ENCODE assay signal across 15 mouse cellular contexts in the genomic region with DNA sequence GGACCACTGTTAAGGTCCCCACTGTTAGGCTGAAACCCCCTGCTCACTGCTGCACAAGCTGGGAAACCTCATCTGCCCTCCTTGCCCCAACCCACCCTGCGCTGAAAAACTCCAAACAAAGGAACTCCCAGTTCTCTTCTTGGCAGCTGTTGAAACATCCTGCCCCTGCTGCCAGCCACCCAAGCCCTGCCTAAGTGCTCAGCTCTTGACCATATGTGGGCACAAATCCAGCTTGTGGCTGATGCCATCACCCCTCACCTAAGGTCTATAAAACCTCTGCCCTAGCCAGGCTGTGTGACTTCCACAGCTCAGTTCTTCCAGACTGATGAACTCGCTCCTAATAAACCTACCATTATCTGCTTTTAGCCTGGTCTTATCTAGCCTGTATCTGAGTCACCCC. TPM values are rescaled to one million over a fixed set of nuclear protein-coding genes. Genes with fewer than 3 reads are reported as not detected.
A peak's percentile ranks its signal among the peaks of the same experiment; 100 is the strongest.
DNase-seq lines count a peak whose midpoint lies in the region; ATAC-seq and TF ChIP-seq lines count a peak whose summit lies in the region.
"Had no signal": no experiment of that assay in that cellular context is flagged by ENCODE, and none has a peak within 500 bp of the region (broad histone marks: within the 10 kb centered on the region; RNA-seq: fewer than 3 reads in every experiment).

No protein-coding gene starts in this region.

- TF ChIP-seq EP300 in lung, postnatal 0 days (IDR thresholded peaks at IDR 0.05) = no peak
- TF ChIP-seq EP300 in liver, postnatal 0 days (IDR thresholded peaks at IDR 0.05; ENCODE audit: low read depth) = no peak

- H3K4me3 ChIP-seq in intestine, embryonic 15.5 days (replicated peaks) = no peak overlapping the region
- H3K4me3 ChIP-seq in intestine, postnatal 0 days (ENCODE audit: low read depth, low read length) = no peak overlapping the region
- no peak overlapping the region for H3K4me3 ChIP-seq in lung, postnatal 0 days (ENCODE audit: low read depth, low read length)
- H3K4me3 ChIP-seq in limb, embryonic 15.5 days = no peak overlapping the region
- no peak overlapping the region for H3K4me3 ChIP-seq in midbrain, embryonic 14.5 days (replicated peaks; ENCODE audit: low read depth, low read length)
- no peak overlapping the region for H3K4me3 ChIP-seq in liver, postnatal 0 days (ENCODE audit: low read depth, low read length)
- H3K4me3 ChIP-seq: forebrain, embryonic 15.5 days; heart, embryonic 10.5 days; hindbrain, embryonic 12.5 days had no signal

- no peak overlapping the region for H3K27ac ChIP-seq in intestine, embryonic 15.5 days
- H3K27ac ChIP-seq in intestine, postnatal 0 days (ENCODE audit: low read depth, low read length) = no peak overlapping the region
- no peak overlapping the region for H3K27ac ChIP-seq in lung, postnatal 0 days (ENCODE audit: low read length)
- H3K27ac ChIP-seq in limb, embryonic 15.5 days = no peak overlapping the region; the same call in 1 of the 2 replicates
- H3K27ac ChIP-seq in midbrain, embryonic 14.5 days (replicated peaks; ENCODE audit: low read depth, low read length) = no peak overlapping the region
- H3K27ac ChIP-seq in liver, postnatal 0 days (ENCODE audit: low read depth) = no peak overlapping the region
- H3K27ac ChIP-seq: forebrain, embryonic 15.5 days; heart, embryonic 10.5 days; hindbrain, embryonic 12.5 days had no signal

- H3K27me3 ChIP-seq in intestine, embryonic 15.5 days (replicated peaks) = no peaks in the 10 kb centered on the region
- 0 out of 2 replicates have a peak, but pooled peaks cover 3% of the 10 kb centered on the region for H3K27me3 ChIP-seq in intestine, postnatal 0 days (replicated peaks; ENCODE audit: control insufficient read depth, insufficient read depth, low read length)
- H3K27me3 ChIP-seq in lung, postnatal 0 days (replicated peaks; ENCODE audit: insufficient read depth, low read length) = no peaks in the 10 kb centered on the region
- peaks cover 10% of the 10 kb centered on the region for H3K27me3 ChIP-seq in limb, embryonic 15.5 days
- 0 out of 2 replicates have a peak, but pooled peaks cover 3% of the 10 kb centered on the region for H3K27me3 ChIP-seq in midbrain, embryonic 14.5 days (ENCODE audit: control insufficient read depth, insufficient read depth, low read length)
- H3K27me3 ChIP-seq in liver, postnatal 0 days (ENCODE audit: insufficient read depth, low read length) = no peaks in the 10 kb centered on the region

- no peak for TF ChIP-seq CTCF in intestine, postnatal 0 days (IDR thresholded peaks at IDR 0.05; ENCODE audit: low read depth)
- no peak for TF ChIP-seq CTCF in lung, postnatal 0 days (IDR thresholded peaks at IDR 0.05)
- TF ChIP-seq CTCF in liver, postnatal 0 days (IDR thresholded peaks at IDR 0.05; ENCODE audit: low read depth) = no peak

- no peaks in the 10 kb centered on the region for H3K4me1 ChIP-seq in intestine, embryonic 15.5 days (replicated peaks)
- no peaks in the 10 kb centered on the region for H3K4me1 ChIP-seq in intestine, postnatal 0 days (replicated peaks; ENCODE audit: control insufficient read depth, insufficient read depth, low read length)
- H3K4me1 ChIP-seq in lung, postnatal 0 days (ENCODE audit: insufficient read depth, low read depth, low read length) = no peaks in the 10 kb centered on the region
- H3K4me1 ChIP-seq in limb, embryonic 15.5 days = 0 out of 2 replicates have a peak, but pooled peaks cover 4% of the 10 kb centered on the region
- no peaks in the 10 kb centered on the region for H3K4me1 ChIP-seq in midbrain, embryonic 14.5 days (ENCODE audit: control insufficient read depth, insufficient read depth, low read length)
- H3K4me1 ChIP-seq in liver, postnatal 0 days (ENCODE audit: insufficient read depth) = no peaks in the 10 kb centered on the region
- H3K4me1 ChIP-seq: forebrain, embryonic 15.5 days; heart, embryonic 10.5 days; hindbrain, embryonic 12.5 days had no signal

- H3K9ac ChIP-seq in intestine, embryonic 15.5 days = no peak overlapping the region
- H3K9ac ChIP-seq in intestine, postnatal 0 days (ENCODE audit: low read depth, low read length) = no peak overlapping the region
- no peak overlapping the region for H3K9ac ChIP-seq in lung, postnatal 0 days (replicated peaks; ENCODE audit: low read depth)
- H3K9ac ChIP-seq in limb, embryonic 15.5 days = no peak overlapping the region
- H3K9ac ChIP-seq in midbrain, embryonic 14.5 days (replicated peaks; ENCODE audit: low read length) = no peak overlapping the region
- H3K9ac ChIP-seq in liver, postnatal 0 days (replicated peaks) = no peak overlapping the region
- H3K9ac ChIP-seq: forebrain, embryonic 15.5 days; hindbrain, embryonic 12.5 days had no signal

- peak; percentile 31; the same call in 1 of the 2 replicates for ATAC-seq in intestine, embryonic 15.5 days
- ATAC-seq in intestine, postnatal 0 days = no peak
- 0 out of 2 replicates have a peak, but pooled peaks have one; percentile 21 for ATAC-seq in lung, postnatal 0 days
- peak; percentile 24; the same call in 1 of the 2 replicates for ATAC-seq in limb, embryonic 15.5 days (ENCODE audit: insufficient number of reproducible peaks, low FRiP score, low TSS enrichment, low read depth)
- no peak for ATAC-seq in midbrain, embryonic 14.5 days (ENCODE audit: low FRiP score, low TSS enrichment)
- no peak for ATAC-seq in liver, postnatal 0 days
- ATAC-seq: forebrain, embryonic 15.5 days; hindbrain, embryonic 16.5 days had no signal

- H3K36me3 ChIP-seq in intestine, embryonic 15.5 days = no peaks in the 10 kb centered on the region
- H3K36me3 ChIP-seq in intestine, postnatal 0 days (ENCODE audit: control insufficient read depth, insufficient read depth) = no peaks in the 10 kb centered on the region
- no peaks in the 10 kb centered on the region for H3K36me3 ChIP-seq in lung, postnatal 0 days (ENCODE audit: insufficient read depth, low read length)
- H3K36me3 ChIP-seq in limb, embryonic 15.5 days = no peaks in the 10 kb centered on the region
- no peaks in the 10 kb centered on the region for H3K36me3 ChIP-seq in midbrain, embryonic 14.5 days (ENCODE audit: control insufficient read depth, insufficient read depth, low read length)
- H3K36me3 ChIP-seq in liver, postnatal 0 days (replicated peaks; ENCODE audit: insufficient read depth, low read length) = no peaks in the 10 kb centered on the region
- H3K36me3 ChIP-seq: forebrain, embryonic 15.5 days; heart, embryonic 10.5 days; hindbrain, embryonic 12.5 days had no signal

- H3K4me2 ChIP-seq in intestine, embryonic 15.5 days (replicated peaks) = no peak overlapping the region
- no peak overlapping the region for H3K4me2 ChIP-seq in intestine, postnatal 0 days (replicated peaks; ENCODE audit: low read depth)
- no peak overlapping the region for H3K4me2 ChIP-seq in lung, postnatal 0 days (replicated peaks; ENCODE audit: low read depth, low read length)
- no peak overlapping the region for H3K4me2 ChIP-seq in limb, embryonic 15.5 days
- H3K4me2 ChIP-seq in midbrain, embryonic 14.5 days (ENCODE audit: low read length) = no peak overlapping the region
- no peak overlapping the region for H3K4me2 ChIP-seq in liver, postnatal 0 days (ENCODE audit: low read depth, low read length)
- H3K4me2 ChIP-seq: forebrain, embryonic 15.5 days; hindbrain, embryonic 12.5 days had no signal

- no peaks in the 10 kb centered on the region for H3K9me3 ChIP-seq in intestine, embryonic 15.5 days
- H3K9me3 ChIP-seq in intestine, postnatal 0 days (ENCODE audit: control insufficient read depth) = no peaks in the 10 kb centered on the region
- no peaks in the 10 kb centered on the region for H3K9me3 ChIP-seq in lung, postnatal 0 days (ENCODE audit: low read length)
- H3K9me3 ChIP-seq in limb, embryonic 15.5 days = no peaks in the 10 kb centered on the region
- no peaks in the 10 kb centered on the region for H3K9me3 ChIP-seq in midbrain, embryonic 14.5 days (ENCODE audit: control insufficient read depth, low read length)
- no peaks in the 10 kb centered on the region for H3K9me3 ChIP-seq in liver, postnatal 0 days (ENCODE audit: low read length)
- H3K9me3 ChIP-seq: forebrain, embryonic 15.5 days had no signal

- WGBS in intestine, embryonic 15.5 days = 65% methylated on average over 2 of the region's 2 CpGs
- WGBS in intestine, postnatal 0 days = 49% methylated on average over 2 of the region's 2 CpGs
- WGBS in lung, postnatal 0 days = 40% methylated on average over 2 of the region's 2 CpGs
- WGBS in limb, embryonic 15.5 days = 59% methylated on average over 2 of the region's 2 CpGs
- 66% methylated on average over 2 of the region's 2 CpGs for WGBS in midbrain, embryonic 14.5 days
- WGBS in liver, postnatal 0 days (ENCODE audit: insufficient replicate concordance) = 66% methylated on average over 2 of the region's 2 CpGs

- peak; percentile 16 for DNase-seq in lung, postnatal 0 days (ENCODE audit: low spot score)
- no peak for DNase-seq in lung, postnatal 14 days
- DNase-seq in MN1 (ENCODE audit: low spot score) = peak; percentile 75
- DNase-seq in midbrain, embryonic 14.5 days = no peak
- no peak for DNase-seq in liver, postnatal 0 days

RNA-seq across cellular contexts. Expression of gene Topaz1, which starts 11.1 kb away (rescaled TPM):
- polyA plus RNA-seq in intestine, embryonic 15.5 days (2015; fragmentation: Nextera tagmentation; extraction: Ambion mirVana) = not detected in 2 replicates
- 0.04 and 0.16 TPM in 2 replicates for polyA plus RNA-seq in intestine, postnatal 0 days (2015; fragmentation: Nextera tagmentation; extraction: Ambion mirVana)
- 0.05 and 0.16 TPM in 2 replicates for polyA plus RNA-seq in lung, postnatal 0 days (2015; fragmentation: Nextera tagmentation; extraction: Ambion mirVana)
- polyA plus RNA-seq in limb, embryonic 15.5 days (2015; fragmentation: Nextera tagmentation; extraction: Ambion mirVana) = not detected in 2 replicates
- polyA plus RNA-seq in midbrain, embryonic 14.5 days (2014; fragmentation: Nextera tagmentation; extraction: Ambion mirVana) = not detected in 2 replicates
- polyA plus RNA-seq in liver, postnatal 0 days (2015; fragmentation: Nextera tagmentation; extraction: Ambion mirVana) = not detected in 2 replicates
- polyA plus RNA-seq: embryonic facial prominence, embryonic 11.5 days; forebrain, embryonic 11.5 days; forebrain, embryonic 15.5 days; heart, embryonic 14.5 days; hindbrain, embryonic 12.5 days; hindbrain, embryonic 16.5 days had no signal

Comparison
In these comparisons a context has a peak if more than half of its experiments do, and no peak if none do; other contexts are left out.
1. ATAC-seq: peak in intestine, embryonic 15.5 days (single experiment), lung, postnatal 0 days (single experiment) and limb, embryonic 15.5 days (single experiment); none in intestine, postnatal 0 days (single experiment), midbrain, embryonic 14.5 days (single experiment) and liver, postnatal 0 days (single experiment).
2. DNase-seq: peak in lung, postnatal 0 days (single experiment) and MN1 (single experiment); none in lung, postnatal 14 days (single experiment), midbrain, embryonic 14.5 days (single experiment) and liver, postnatal 0 days (single experiment).